Mouse (Mus musculus) ES-E14 (cell line): ENCODE measurements around the gene Nfat5.

Source experiments
- CHD2 ChIP-seq: IDR thresholded peaks from 2 replicates; pipeline ENCODE4 v1.6.1; 2014; ENCODE audit warnings: mild to moderate bottlenecking, low read depth, low read length, inconsistent platforms
- HCFC1 ChIP-seq: IDR thresholded peaks from 2 replicates; pipeline ENCODE4 v1.6.1; 2012; ENCODE audit warnings: low read length, inconsistent platforms, borderline replicate concordance; ENCODE audit not compliant: insufficient read depth
- MAFK ChIP-seq: IDR thresholded peaks from 2 replicates; pipeline ENCODE4 v1.6.1; 2014; ENCODE audit warnings: mild to moderate bottlenecking, low read depth, low read length, inconsistent platforms; ENCODE audit not compliant: insufficient read depth
- ZC3H11A ChIP-seq: IDR thresholded peaks from 2 replicates; pipeline ENCODE4 v1.6.1; 2012; ENCODE audit warnings: low read depth, mild to moderate bottlenecking, inconsistent platforms, low read length, borderline replicate concordance
- ZNF384 ChIP-seq: IDR thresholded peaks from 2 replicates; pipeline ENCODE4 v1.6.1; 2012; ENCODE audit warnings: low read depth, low read length, inconsistent platforms

- TF ChIP-seq ZC3H11A, result no peak
- TF ChIP-seq CHD2, result no peak
- no peak for TF ChIP-seq HCFC1
- no peak for TF ChIP-seq MAFK
- TF ChIP-seq ZNF384, result no peak
Measured at GRCm38 (mm10) chr8:107391136-107391516, 97.9 kb downstream of the Nfat5 start.
